Mouse (Mus musculus) kidney, embryonic 16.5 days (tissue): ENCODE measurements around the gene Abca13. TPM values are rescaled to one million over a fixed set of nuclear protein-coding genes. Genes with fewer than 3 reads are reported as not detected.
"Not testable (repeated sequence)": the region's sequence is repeated elsewhere in the genome, so short reads cannot be mapped to it uniquely, and the experiment has no call there.

Source experiments
- ATAC-seq: fragments of 200-750 bp; cut with Nextera tagmentation; 2 replicates; pipeline ENCODE4 v1.8.0; 2017; ENCODE audit warnings: moderate TSS enrichment; ENCODE audit not compliant: low FRiP score, low TSS enrichment
- H3K27ac ChIP-seq: fragments of 300-500 bp; sonication (generic); 2 replicates; pipeline ENCODE4 v1.5.1; 2014; ENCODE audit warnings: low read length
- H3K27me3 ChIP-seq: fragments of 300-500 bp; sonication (generic); 2 replicates; pipeline ENCODE4 v1.6.1; 2014; ENCODE audit warnings: low read length, control low read depth, mixed read lengths; ENCODE audit not compliant: insufficient read depth
- H3K36me3 ChIP-seq: fragments of 300-500 bp; sonication (generic); 2 replicates; pipeline ENCODE4 v1.6.1; 2014; ENCODE audit warnings: low read length, control low read depth, mixed read lengths; ENCODE audit not compliant: insufficient read depth
- H3K4me1 ChIP-seq: fragments of 300-500 bp; sonication (generic); 2 replicates; pipeline ENCODE4 v1.6.1; 2014; ENCODE audit warnings: low read length, control low read depth, mixed read lengths; ENCODE audit not compliant: insufficient read depth
- H3K4me2 ChIP-seq: fragments of 300-500 bp; sonication (generic); replicated peaks from 2 replicates; pipeline ENCODE4 v1.6.1; 2014; ENCODE audit warnings: low read depth, low read length
- H3K4me3 ChIP-seq: fragments of 300-500 bp; sonication (generic); 2 replicates; pipeline ENCODE4 v1.5.1; 2014; ENCODE audit warnings: mild to moderate bottlenecking, low read length
- H3K9ac ChIP-seq: fragments of 300-500 bp; sonication (generic); replicated peaks from 2 replicates; pipeline ENCODE4 v1.6.1; 2014; ENCODE audit warnings: low read length
- H3K9me3 ChIP-seq: fragments of 300-500 bp; sonication (generic); 2 replicates; pipeline ENCODE4 v1.6.1; 2016; ENCODE audit warnings: low read length, control low read depth
- WGBS: fragments of 180-500 bp; shearing (Covaris S2); extraction: QIAGEN DNeasy Blood & Tissue Kit; methylation state at CpG from one replicate; pipeline ENCODE4 v1.1.7; 2014; 5-methylcytosine and 5-hydroxymethylcytosine counted together
- polyA plus RNA-seq: library from polyadenylated mRNA; unstranded; fragments of >200 nt; fragmentation: Nextera tagmentation; extraction: Ambion mirVana; gene quantifications from 2 replicates; pipeline ENCODE4 v1.2.1, GENCODE M21; 2015

The Abca13 gene
- polyA plus RNA-seq, 1 experiment from 2014 or later: 0.36 TPM

- no peak overlapping the region for H3K9ac ChIP-seq
- no peak overlapping the region for H3K4me2 ChIP-seq
- H3K4me3 ChIP-seq: no peak overlapping the region
- no peaks in the 10 kb centered on the region for H3K36me3 ChIP-seq
- H3K27ac ChIP-seq: no peak overlapping the region
- ATAC-seq: no peak
- no peaks in the 10 kb centered on the region for H3K27me3 ChIP-seq
- no peaks in the 10 kb centered on the region for H3K4me1 ChIP-seq
- H3K9me3 ChIP-seq: no peaks in the 10 kb centered on the region
- WGBS: 97% methylated on average over 1 of the region's 1 CpGs
Observed at GRCm38 (mm10) chr11:9472400-9472799, 280.7 kb downstream of the Abca13 start.

- no peak overlapping the region for H3K4me3 ChIP-seq
- no peaks in the 10 kb centered on the region for H3K4me1 ChIP-seq
- no peaks in the 10 kb centered on the region for H3K27me3 ChIP-seq
- H3K36me3 ChIP-seq: no peaks in the 10 kb centered on the region
- peak; percentile 75; the same call in 1 of the 2 replicates for ATAC-seq
- no peak overlapping the region for H3K27ac ChIP-seq
- WGBS: 13% methylated on average over 6 of the region's 6 CpGs
- H3K9me3 ChIP-seq: no peaks in the 10 kb centered on the region
- no peak overlapping the region for H3K9ac ChIP-seq
- H3K4me2 ChIP-seq: no peak overlapping the region
Observed at GRCm38 (mm10) chr11:9481511-9481910, 289.8 kb downstream of the Abca13 start.

- H3K9ac ChIP-seq: no peak overlapping the region
- H3K9me3 ChIP-seq: no peaks in the 10 kb centered on the region
- no peak for ATAC-seq
- no peaks in the 10 kb centered on the region for H3K4me1 ChIP-seq
- no peak overlapping the region for H3K27ac ChIP-seq
- H3K4me2 ChIP-seq: no peak overlapping the region
- 36% methylated on average over 5 of the region's 5 CpGs for WGBS
- H3K36me3 ChIP-seq: no peaks in the 10 kb centered on the region
- no peak overlapping the region for H3K4me3 ChIP-seq
- H3K27me3 ChIP-seq: no peaks in the 10 kb centered on the region
Observed at GRCm38 (mm10) chr11:9500326-9501142, 308.8 kb downstream of the Abca13 start.

GRCm38 (mm10) chr11:9514966-9515365, 323.2 kb downstream of the Abca13 start:
- H3K27ac ChIP-seq, H3K36me3 ChIP-seq, H3K27me3 ChIP-seq, ATAC-seq, H3K9me3 ChIP-seq, H3K9ac ChIP-seq, H3K4me3 ChIP-seq, H3K4me1 ChIP-seq, H3K4me2 ChIP-seq: not testable (repeated sequence)
- 68% methylated on average over 2 of the region's 2 CpGs for WGBS

GRCm38 (mm10) chr11:9528556-9528955, 336.8 kb downstream of the Abca13 start:
- H3K9me3 ChIP-seq: no peaks in the 10 kb centered on the region
- H3K4me1 ChIP-seq: no peaks in the 10 kb centered on the region
- no peak overlapping the region for H3K4me2 ChIP-seq
- no peak overlapping the region for H3K27ac ChIP-seq
- no peaks in the 10 kb centered on the region for H3K27me3 ChIP-seq
- H3K9ac ChIP-seq: no peak overlapping the region
- H3K4me3 ChIP-seq: no peak overlapping the region
- ATAC-seq: no peak
- no peaks in the 10 kb centered on the region for H3K36me3 ChIP-seq
- WGBS: 67% methylated on average over 3 of the region's 3 CpGs

GRCm38 (mm10) chr11:9531715-9532114, 340.0 kb downstream of the Abca13 start:
- no peaks in the 10 kb centered on the region for H3K36me3 ChIP-seq
- no peak overlapping the region for H3K4me3 ChIP-seq
- no peaks in the 10 kb centered on the region for H3K27me3 ChIP-seq
- H3K9ac ChIP-seq: no peak overlapping the region
- H3K27ac ChIP-seq: no peak overlapping the region
- H3K4me1 ChIP-seq: no peaks in the 10 kb centered on the region
- no peak overlapping the region for H3K4me2 ChIP-seq
- no peaks in the 10 kb centered on the region for H3K9me3 ChIP-seq
- ATAC-seq: no peak
- 91% methylated on average over 8 of the region's 8 CpGs for WGBS

- Histone ChIP-seq H3K36me3 (no peaks in the 10 kb centered on the region), H3K9me3 (no peaks in the 10 kb centered on the region), H3K27ac (no peak overlapping the region), H3K4me3 (no peak overlapping the region), H3K9ac (no peak overlapping the region), H3K4me1 (no peaks in the 10 kb centered on the region), H3K27me3 (no peaks in the 10 kb centered on the region), H3K4me2 (no peak overlapping the region)
- 78% methylated on average over 1 of the region's 1 CpGs for WGBS
- no peak for ATAC-seq
Observed at GRCm38 (mm10) chr11:9533189-9533588, 341.4 kb downstream of the Abca13 start.

GRCm38 (mm10) chr11:9533658-9534202, 342.0 kb downstream of the Abca13 start:
- WGBS: 73% methylated on average over 1 of the region's 1 CpGs
- no peak for ATAC-seq
- H3K4me1 ChIP-seq: no peaks in the 10 kb centered on the region

GRCm38 (mm10) chr11:9536811-9537210, 345.1 kb downstream of the Abca13 start:
- H3K27ac ChIP-seq: no peak overlapping the region
- WGBS: 62% methylated on average over 6 of the region's 6 CpGs
- H3K4me2 ChIP-seq: no peak overlapping the region
- ATAC-seq: no peak
- H3K4me3 ChIP-seq: no peak overlapping the region
- no peaks in the 10 kb centered on the region for H3K4me1 ChIP-seq
- H3K9ac ChIP-seq: no peak overlapping the region
- no peaks in the 10 kb centered on the region for H3K27me3 ChIP-seq
- H3K9me3 ChIP-seq: no peaks in the 10 kb centered on the region
- no peaks in the 10 kb centered on the region for H3K36me3 ChIP-seq

More at GRCm38 (mm10) chr11:9533658-9534202, 342.0 kb downstream of the Abca13 start:
- Histone ChIP-seq H3K9ac (no peak overlapping the region), H3K36me3 (no peaks in the 10 kb centered on the region), H3K27me3 (no peaks in the 10 kb centered on the region), H3K9me3 (no peaks in the 10 kb centered on the region), H3K4me2 (no peak overlapping the region), H3K27ac (no peak overlapping the region), H3K4me3 (no peak overlapping the region)

GRCm38 (mm10) chr11:9538328-9538727, 346.6 kb downstream of the Abca13 start:
- Histone ChIP-seq H3K9me3 (no peaks in the 10 kb centered on the region), H3K4me1 (no peaks in the 10 kb centered on the region), H3K36me3 (no peaks in the 10 kb centered on the region), H3K27me3 (no peaks in the 10 kb centered on the region), H3K4me2 (no peak overlapping the region), H3K4me3 (no peak overlapping the region), H3K9ac (no peak overlapping the region), H3K27ac (no peak overlapping the region)
- WGBS: 76% methylated on average over 1 of the region's 1 CpGs
- no peak for ATAC-seq
